Mouse (Mus musculus) embryonic facial prominence, embryonic 15.5 days (tissue): ENCODE results near the gene Uck1. TPM values are rescaled to one million over a fixed set of nuclear protein-coding genes. Genes with fewer than 3 reads are reported as not detected.

ENCODE experiments used
- ATAC-seq: fragments of 200-750 bp; cut with Nextera tagmentation; 2 replicates; pipeline ENCODE4 v1.8.0; 2017; ENCODE audit warnings: low read depth, moderate TSS enrichment; ENCODE audit not compliant: insufficient number of reproducible peaks, low FRiP score, low TSS enrichment
- H3K27ac ChIP-seq: fragments of 300-500 bp; sonication (generic); replicated peaks from 2 replicates; pipeline ENCODE4 v1.5.1; 2015; ENCODE audit warnings: mild to moderate bottlenecking, inconsistent platforms
- H3K27me3 ChIP-seq: fragments of 300-500 bp; sonication (generic); 2 replicates; pipeline ENCODE4 v1.6.1; 2015; ENCODE audit warnings: inconsistent platforms
- H3K36me3 ChIP-seq: fragments of 300-500 bp; sonication (generic); 2 replicates; pipeline ENCODE4 v1.6.1; 2015; ENCODE audit warnings: mild to moderate bottlenecking, inconsistent platforms
- H3K4me1 ChIP-seq: fragments of 300-500 bp; sonication (generic); 2 replicates; pipeline ENCODE4 v1.6.1; 2015; ENCODE audit warnings: inconsistent platforms
- H3K4me2 ChIP-seq: fragments of 300-500 bp; sonication (generic); replicated peaks from 2 replicates; pipeline ENCODE4 v1.6.1; 2015; ENCODE audit warnings: mild to moderate bottlenecking, inconsistent platforms
- H3K4me3 ChIP-seq: fragments of 300-500 bp; sonication (generic); replicated peaks from 2 replicates; pipeline ENCODE4 v1.5.1; 2015; ENCODE audit warnings: mild to moderate bottlenecking, inconsistent platforms
- H3K9ac ChIP-seq: fragments of 300-500 bp; sonication (generic); 2 replicates; pipeline ENCODE4 v1.6.1; 2015; ENCODE audit warnings: inconsistent platforms
- H3K9me3 ChIP-seq: fragments of 300-500 bp; sonication (generic); replicated peaks from 2 replicates; pipeline ENCODE4 v1.6.1; 2016; ENCODE audit warnings: inconsistent platforms
- WGBS: fragments of 180-500 bp; shearing (Covaris S2); methylation state at CpG from one replicate; pipeline ENCODE4 v1.1.7; 2015; 5-methylcytosine and 5-hydroxymethylcytosine counted together
- polyA plus RNA-seq: library from polyadenylated mRNA; unstranded; fragments of >200 nt; fragmentation: Nextera tagmentation; extraction: Ambion mirVana; gene quantifications from 2 replicates; pipeline ENCODE4 v1.2.1, GENCODE M21; 2015

The Uck1 gene
- polyA plus RNA-seq, 1 experiment from 2014 or later: 67.1 TPM

DNA sequence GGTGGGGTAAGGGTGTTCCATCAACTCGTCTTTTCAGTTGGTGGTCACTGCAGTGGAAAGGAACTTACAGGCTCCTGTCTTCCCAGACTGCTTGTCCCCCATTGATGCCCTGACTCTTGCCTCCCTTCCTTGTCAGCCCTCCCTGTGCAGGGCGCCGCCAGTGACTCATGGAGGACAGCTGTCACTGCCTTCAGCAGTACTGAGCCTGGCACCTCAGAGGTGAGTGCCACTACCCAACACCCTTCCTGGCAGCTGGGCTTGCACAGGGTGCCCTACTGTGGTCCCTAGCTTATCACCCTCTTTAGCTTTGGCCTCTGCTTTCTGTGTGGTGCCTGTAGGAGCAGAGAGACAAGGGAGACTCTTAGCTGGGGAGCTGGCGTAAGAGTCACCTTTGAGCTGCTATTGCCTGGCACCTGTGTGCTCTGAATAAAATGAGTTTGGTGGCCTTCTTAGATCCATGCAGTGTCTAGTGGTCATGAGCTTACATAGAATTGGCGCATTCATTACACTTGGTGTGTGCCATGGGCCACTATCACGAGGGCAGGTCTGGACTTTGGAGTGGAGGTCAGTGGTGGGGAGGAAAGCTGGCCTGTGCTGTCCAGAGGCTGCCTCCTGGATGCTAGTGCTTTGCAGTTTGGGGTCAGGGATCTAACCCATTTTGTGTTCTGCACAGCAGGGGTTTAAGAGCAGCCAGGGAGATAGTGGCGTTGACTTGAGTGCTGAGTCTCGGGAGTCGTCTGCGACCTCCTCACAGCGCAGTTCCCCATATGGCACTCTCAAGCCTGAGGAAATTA, 41.2 kb downstream of the Uck1 start:
- Histone ChIP-seq H3K9ac (no peak overlapping the region), H3K4me2 (no peak overlapping the region), H3K4me1 (no peaks in the 10 kb centered on the region), H3K4me3 (no peak overlapping the region), H3K27me3 (no peaks in the 10 kb centered on the region), H3K27ac (no peak overlapping the region), H3K36me3 (peaks cover 100% of the 10 kb centered on the region), H3K9me3 (no peaks in the 10 kb centered on the region)
- ATAC-seq: no peak
- 86% methylated on average over 11 of the region's 11 CpGs for WGBS

GRCm38 (mm10) chr2:32218113-32218512, 41.8 kb downstream of the Uck1 start:
- Histone ChIP-seq H3K27ac (no peak overlapping the region), H3K4me1 (no peaks in the 10 kb centered on the region), H3K4me3 (no peak overlapping the region), H3K27me3 (no peaks in the 10 kb centered on the region), H3K9me3 (no peaks in the 10 kb centered on the region), H3K36me3 (peaks cover 100% of the 10 kb centered on the region), H3K4me2 (no peak overlapping the region), H3K9ac (no peak overlapping the region)
- no peak for ATAC-seq
- 87% methylated on average over 5 of the region's 5 CpGs for WGBS

DNA sequence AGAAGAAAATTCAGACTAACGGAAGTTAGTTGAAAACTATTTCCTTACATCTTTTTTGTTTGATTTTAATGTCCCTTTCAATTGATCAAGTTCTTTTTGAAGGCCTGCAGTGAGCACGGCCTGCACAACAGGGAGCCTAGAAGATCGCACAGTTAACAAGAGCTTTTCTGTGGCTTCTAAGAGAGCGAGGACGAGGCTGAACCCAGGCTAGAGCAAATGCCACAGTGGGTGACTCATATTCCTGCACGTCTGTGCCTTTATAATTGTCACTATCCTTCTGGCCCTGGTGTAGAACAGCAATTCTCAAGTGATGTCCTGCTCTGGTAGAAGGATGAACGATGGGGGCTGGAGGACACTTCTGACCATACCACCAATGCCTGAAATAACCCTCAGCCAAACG, 42.3 kb downstream of the Uck1 start:
- Histone ChIP-seq H3K9ac (no peak overlapping the region), H3K9me3 (no peaks in the 10 kb centered on the region), H3K4me3 (no peak overlapping the region), H3K36me3 (peaks cover 100% of the 10 kb centered on the region), H3K4me2 (no peak overlapping the region), H3K27me3 (no peaks in the 10 kb centered on the region), H3K4me1 (no peaks in the 10 kb centered on the region), H3K27ac (no peak overlapping the region)
- no peak for ATAC-seq
- 88% methylated on average over 8 of the region's 8 CpGs for WGBS

DNA sequence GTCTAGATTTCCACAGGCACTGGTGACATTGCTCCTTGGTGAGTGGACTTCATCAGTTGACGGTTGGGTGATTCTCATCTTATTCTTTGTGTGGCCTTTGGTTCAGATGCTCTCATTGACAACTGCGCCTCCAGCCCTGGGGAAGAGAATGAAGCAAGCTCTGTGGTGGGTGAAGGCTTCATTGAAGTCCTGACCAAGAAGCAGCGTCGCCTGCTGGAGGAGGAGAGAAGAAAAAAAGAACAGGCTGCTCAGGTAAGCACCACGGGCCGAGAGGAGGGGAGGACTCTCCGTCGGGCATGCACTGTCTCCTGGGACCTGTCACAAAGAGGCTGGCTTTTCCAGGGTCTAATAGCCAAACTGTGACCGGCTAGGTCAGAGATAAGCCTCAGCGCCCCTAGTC, 43.5 kb downstream of the Uck1 start:
- no peak overlapping the region for H3K4me3 ChIP-seq

DNA sequence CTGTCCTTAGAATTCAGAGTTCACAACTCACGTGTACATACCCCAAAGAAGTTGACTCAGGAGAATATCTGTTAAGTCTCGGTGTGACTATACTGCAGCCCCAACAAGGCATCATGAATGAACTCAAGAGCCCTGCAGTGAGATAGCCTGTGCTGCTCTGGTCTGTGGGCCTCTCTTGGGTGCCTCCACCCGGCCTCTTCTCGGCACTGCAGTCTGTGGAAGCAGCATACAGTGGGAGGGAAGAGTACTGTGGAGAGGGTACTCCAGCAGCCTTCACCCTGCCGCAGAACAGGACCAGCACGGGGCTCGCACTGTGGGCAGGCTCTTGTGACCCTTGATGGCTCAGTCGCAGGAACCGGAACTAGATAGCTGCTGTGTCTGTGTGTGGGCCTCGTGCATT, 44.4 kb downstream of the Uck1 start:
- no peak overlapping the region for H3K4me2 ChIP-seq
- no peaks in the 10 kb centered on the region for H3K9me3 ChIP-seq
- H3K4me1 ChIP-seq: no peaks in the 10 kb centered on the region
- no peak overlapping the region for H3K4me3 ChIP-seq
- no peaks in the 10 kb centered on the region for H3K27me3 ChIP-seq
- no peak overlapping the region for H3K27ac ChIP-seq
- no peak overlapping the region for H3K9ac ChIP-seq
- 86% methylated on average over 10 of the region's 10 CpGs for WGBS
- no peak for ATAC-seq
- H3K36me3 ChIP-seq: peaks cover 100% of the 10 kb centered on the region

More for the DNA sequence above, 43.5 kb downstream of the Uck1 start:
- H3K36me3 ChIP-seq: peaks cover 100% of the 10 kb centered on the region
- H3K27me3 ChIP-seq: no peaks in the 10 kb centered on the region
- H3K4me2 ChIP-seq: no peak overlapping the region
- no peak overlapping the region for H3K9ac ChIP-seq
- no peaks in the 10 kb centered on the region for H3K9me3 ChIP-seq
- no peak for ATAC-seq
- H3K4me1 ChIP-seq: no peaks in the 10 kb centered on the region
- no peak overlapping the region for H3K27ac ChIP-seq
- WGBS: 85% methylated on average over 10 of the region's 10 CpGs

DNA sequence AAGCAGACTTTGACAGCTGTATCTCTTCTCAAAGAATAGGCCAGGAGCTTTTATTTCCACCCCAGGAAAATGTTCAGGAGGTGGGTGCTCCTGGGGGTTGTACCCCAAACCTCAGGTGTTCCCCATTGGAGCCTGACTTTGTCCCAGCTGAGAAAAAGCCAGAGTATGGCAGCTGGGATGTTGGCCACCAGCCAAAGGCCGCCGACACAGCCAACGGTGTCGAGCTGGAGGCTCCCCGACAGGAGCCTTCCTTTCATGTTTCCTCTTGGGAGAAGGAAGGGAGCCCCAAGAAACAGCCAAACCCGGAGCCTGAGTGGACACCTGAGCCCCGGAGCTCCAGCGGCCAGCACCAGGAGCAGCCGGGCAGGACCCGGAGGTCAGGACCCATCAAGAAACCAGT, 47.0 kb downstream of the Uck1 start:
- Histone ChIP-seq H3K4me2 (no peak overlapping the region), H3K27me3 (no peaks in the 10 kb centered on the region), H3K36me3 (peaks cover 100% of the 10 kb centered on the region), H3K9ac (no peak overlapping the region), H3K27ac (no peak overlapping the region), H3K4me1 (no peaks in the 10 kb centered on the region), H3K4me3 (no peak overlapping the region), H3K9me3 (no peaks in the 10 kb centered on the region)
- 70% methylated on average over 10 of the region's 10 CpGs for WGBS
- no peak for ATAC-seq

DNA sequence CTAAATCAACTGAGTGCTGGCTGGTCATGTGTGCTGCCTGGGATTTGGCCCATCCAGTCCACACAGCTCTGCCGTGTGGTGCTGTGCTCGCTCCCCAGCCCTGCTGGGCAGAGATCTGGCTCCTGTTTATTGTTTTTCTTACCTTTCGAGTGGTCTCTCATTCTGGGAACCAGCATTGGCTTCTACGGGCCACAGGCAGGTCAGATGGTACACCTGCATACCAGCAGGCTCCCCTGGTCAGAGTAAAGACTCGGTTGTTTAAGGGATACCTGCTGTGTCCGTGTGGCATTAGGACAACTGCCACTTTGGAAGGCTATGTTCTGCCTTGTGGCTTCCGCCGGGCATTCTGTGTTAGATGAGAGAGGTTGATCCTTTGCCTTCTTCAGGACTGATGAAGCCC, 48.3 kb downstream of the Uck1 start:
- Histone ChIP-seq H3K36me3 (peaks cover 100% of the 10 kb centered on the region), H3K9me3 (no peaks in the 10 kb centered on the region), H3K4me2 (no peak overlapping the region), H3K4me3 (no peak overlapping the region), H3K27me3 (no peaks in the 10 kb centered on the region), H3K27ac (no peak overlapping the region), H3K9ac (no peak overlapping the region), H3K4me1 (no peaks in the 10 kb centered on the region)
- 89% methylated on average over 8 of the region's 8 CpGs for WGBS
- no peak for ATAC-seq

- Histone ChIP-seq H3K4me2 (no peak overlapping the region), H3K9me3 (no peaks in the 10 kb centered on the region), H3K4me1 (no peaks in the 10 kb centered on the region), H3K27ac (no peak overlapping the region), H3K4me3 (no peak overlapping the region), H3K9ac (no peak overlapping the region), H3K36me3 (peaks cover 100% of the 10 kb centered on the region), H3K27me3 (no peaks in the 10 kb centered on the region)
- no peak for ATAC-seq
- 96% methylated on average over 1 of the region's 1 CpGs for WGBS
These were observed 52.3 kb downstream of the Uck1 start for GRCm38 (mm10) chr2:32207682-32208081.

Other genes starting within 250 kb of the Uck1 start
- gene Fam78a, start 175.3 kb downstream of the Uck1 start, polyA plus RNA-seq: 3.9 and 6.0 TPM in 2 replicates
- 9.4 and 10.0 TPM in 2 replicates for gene Plpp7, start 164.6 kb downstream of the Uck1 start, polyA plus RNA-seq
- 54.0 and 56.2 TPM in 2 replicates for gene Prrc2b, start 109.1 kb downstream of the Uck1 start, polyA plus RNA-seq
- gene Pomt1, start 23.6 kb downstream of the Uck1 start, polyA plus RNA-seq: 25.1 and 26.3 TPM in 2 replicates
- 31.6 and 33.9 TPM in 2 replicates for gene Golga2, start 27.2 kb upstream of the Uck1 start, polyA plus RNA-seq
- gene Swi5, start 27.9 kb upstream of the Uck1 start, polyA plus RNA-seq: 450 and 462 TPM in 2 replicates
- gene Ciz1, start 92.2 kb upstream of the Uck1 start, polyA plus RNA-seq: 54.6 and 57.3 TPM in 2 replicates
- gene Dnm1, start 93.2 kb upstream of the Uck1 start, polyA plus RNA-seq: 30.7 and 31.5 TPM in 2 replicates
- 71.6 and 71.9 TPM in 2 replicates for gene 1110008P14Rik, start 121.8 kb upstream of the Uck1 start, polyA plus RNA-seq
- gene Lcn2, start 128.1 kb upstream of the Uck1 start, polyA plus RNA-seq: 5.6 and 6.5 TPM in 2 replicates
- 28.3 and 29.8 TPM in 2 replicates for gene Ptges2, start 135.7 kb upstream of the Uck1 start, polyA plus RNA-seq
- gene Naif1, start 190.3 kb upstream of the Uck1 start, polyA plus RNA-seq: 6.2 and 6.5 TPM in 2 replicates
- 20.8 and 22.1 TPM in 2 replicates for gene Slc25a25, start 191.3 kb upstream of the Uck1 start, polyA plus RNA-seq